Mouse (Mus musculus) heart, embryonic 16.5 days (tissue): Measurements from ENCODE around the gene Cpvl. TPM values are rescaled to one million over a fixed set of nuclear protein-coding genes. Genes with fewer than 3 reads are reported as not detected.

ENCODE experiments used
- ATAC-seq: fragments of 200-750 bp; cut with Nextera tagmentation; replicated peaks from 2 replicates; pipeline ENCODE4 v1.8.0; 2017; ENCODE audit warnings: moderate number of reproducible peaks; ENCODE audit not compliant: insufficient read depth, low FRiP score; ENCODE audit errors: extremely low read depth
- H3K27ac ChIP-seq: fragments of 300-500 bp; sonication (generic); 2 replicates; pipeline ENCODE4 v1.5.1; 2014; ENCODE audit warnings: mild to moderate bottlenecking, low read length, control low read depth, moderate library complexity
- H3K27me3 ChIP-seq: fragments of 300-500 bp; sonication (generic); 2 replicates; pipeline ENCODE4 v1.6.1; 2014; ENCODE audit warnings: low read length, mixed read lengths; ENCODE audit not compliant: control insufficient read depth, insufficient read depth
- H3K36me3 ChIP-seq: fragments of 300-500 bp; sonication (generic); 2 replicates; pipeline ENCODE4 v1.6.1; 2014; ENCODE audit not compliant: control insufficient read depth, insufficient read depth
- H3K4me1 ChIP-seq: fragments of 300-500 bp; sonication (generic); 2 replicates; pipeline ENCODE4 v1.6.1; 2014; ENCODE audit warnings: low read length, mixed read lengths; ENCODE audit not compliant: control insufficient read depth, insufficient read depth
- H3K4me2 ChIP-seq: fragments of 300-500 bp; sonication (generic); 2 replicates; pipeline ENCODE4 v1.6.1; 2014; ENCODE audit warnings: low read depth, mild to moderate bottlenecking, control low read depth, low read length
- H3K4me3 ChIP-seq: fragments of 300-500 bp; sonication (generic); 2 replicates; pipeline ENCODE4 v1.5.1; 2014; ENCODE audit warnings: mild to moderate bottlenecking, control low read depth, low read length
- H3K9ac ChIP-seq: fragments of 300-500 bp; sonication (generic); 2 replicates; pipeline ENCODE4 v1.6.1; 2014; ENCODE audit warnings: low read length, control low read depth
- H3K9me3 ChIP-seq: fragments of 300-500 bp; sonication (generic); replicated peaks from 2 replicates; pipeline ENCODE4 v1.6.1; 2016; ENCODE audit warnings: low read length; ENCODE audit not compliant: control insufficient read depth
- WGBS: fragments of 180-500 bp; shearing (Covaris S2); extraction: QIAGEN DNeasy Blood & Tissue Kit; methylation state at CpG from one replicate; pipeline ENCODE4 v1.1.7; 2014; 5-methylcytosine and 5-hydroxymethylcytosine counted together
- polyA plus RNA-seq: library from polyadenylated mRNA; unstranded; fragments of >200 nt; fragmentation: Nextera tagmentation; extraction: Ambion mirVana; gene quantifications from 2 replicates; pipeline ENCODE4 v1.2.1, GENCODE M21; 2015

Gene Cpvl
- polyA plus RNA-seq, 1 experiment from 2014 or later: not detected

DNA sequence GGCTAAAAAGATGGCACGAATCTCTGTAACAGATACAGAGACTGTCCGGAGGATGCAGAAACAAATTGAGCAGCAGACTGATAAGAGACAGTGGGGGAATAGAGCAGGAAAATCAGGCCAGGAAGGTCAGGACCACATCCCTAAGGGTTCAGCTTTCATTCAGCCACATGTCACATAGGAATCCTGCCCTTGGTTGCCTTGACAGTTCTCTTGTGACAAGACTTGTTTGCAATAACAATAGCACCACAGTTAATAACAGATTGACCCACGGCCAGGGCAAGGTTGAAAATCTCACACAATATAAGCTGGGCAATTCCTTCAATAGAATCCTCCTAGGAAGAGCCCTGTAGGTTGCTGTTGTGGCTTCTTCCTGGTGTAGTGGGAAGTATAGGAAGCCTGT lies 68.5 kb downstream of the Cpvl start:
- no peak overlapping the region for H3K4me3 ChIP-seq
- peaks cover 12% of the 10 kb centered on the region; the same call in 1 of the 2 replicates for H3K4me1 ChIP-seq
- no peaks in the 10 kb centered on the region for H3K9me3 ChIP-seq
- H3K36me3 ChIP-seq: no peaks in the 10 kb centered on the region
- H3K4me2 ChIP-seq: no peak overlapping the region
- no peak overlapping the region for H3K27ac ChIP-seq
- ATAC-seq: no peak
- H3K9ac ChIP-seq: no peak overlapping the region
- no peaks in the 10 kb centered on the region for H3K27me3 ChIP-seq
- WGBS: 28% methylated on average over 3 of the region's 3 CpGs

GRCm38 (mm10) chr6:53909446-53909845 lies 69.0 kb downstream of the Cpvl start:
- WGBS: 30% methylated on average over 3 of the region's 5 CpGs
- Histone ChIP-seq H3K4me2 (no peak overlapping the region), H3K27me3 (no peaks in the 10 kb centered on the region), H3K4me3 (no peak overlapping the region), H3K9ac (no peak overlapping the region), H3K9me3 (no peaks in the 10 kb centered on the region), H3K27ac (no peak overlapping the region), H3K36me3 (no peaks in the 10 kb centered on the region), H3K4me1 (peaks cover 12% of the 10 kb centered on the region; the same call in 1 of the 2 replicates)
- no peak for ATAC-seq

DNA sequence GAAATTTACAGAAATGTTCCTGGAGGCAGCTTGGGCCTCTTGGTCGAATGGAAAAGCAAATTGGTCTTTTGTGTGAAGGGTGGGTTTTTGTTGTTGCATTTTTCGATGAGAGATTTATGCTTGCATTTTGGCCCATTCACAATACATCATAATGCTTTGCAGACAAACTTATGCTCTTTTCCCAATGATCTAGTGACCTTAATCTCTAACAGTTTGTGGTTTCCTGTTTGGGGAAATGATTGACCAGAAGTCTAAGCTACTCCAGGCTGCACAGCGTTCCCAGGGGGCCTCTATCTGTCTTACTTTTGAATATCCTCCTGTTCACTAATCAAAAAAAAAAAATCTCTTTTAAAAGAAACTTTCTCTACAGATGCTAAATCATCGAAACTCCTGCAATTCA lies 71.6 kb downstream of the Cpvl start:
- ATAC-seq: no peak
- H3K4me2 ChIP-seq: no peak overlapping the region
- H3K27ac ChIP-seq: no peak overlapping the region
- no peak overlapping the region for H3K9ac ChIP-seq
- no peaks in the 10 kb centered on the region for H3K27me3 ChIP-seq
- H3K36me3 ChIP-seq: no peaks in the 10 kb centered on the region
- H3K4me3 ChIP-seq: no peak overlapping the region
- 58% methylated on average over 4 of the region's 4 CpGs for WGBS
- no peaks in the 10 kb centered on the region for H3K9me3 ChIP-seq
- peaks cover 12% of the 10 kb centered on the region; the same call in 1 of the 2 replicates for H3K4me1 ChIP-seq

DNA sequence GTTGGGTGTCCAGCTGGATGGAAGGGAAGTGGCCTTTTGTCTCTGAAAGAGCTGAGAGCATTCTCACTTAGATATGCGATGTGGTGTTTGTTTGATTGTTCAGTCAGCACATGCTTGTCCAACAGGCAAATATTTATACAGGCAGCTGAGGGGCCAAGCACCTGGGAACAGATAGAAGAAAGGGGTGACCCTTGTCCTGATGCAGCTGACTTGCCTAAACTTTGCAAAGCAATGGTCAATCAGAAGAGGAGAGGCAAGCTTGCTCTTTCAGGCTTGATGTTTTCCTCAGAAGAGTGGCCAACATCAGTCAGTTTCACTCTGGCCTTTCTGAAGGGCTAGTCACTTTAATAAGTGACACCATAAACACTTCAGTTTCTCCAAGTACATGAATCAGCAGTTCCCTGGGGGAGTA lies 72.4 kb downstream of the Cpvl start:
- H3K36me3 ChIP-seq: no peaks in the 10 kb centered on the region
- no peak overlapping the region for H3K4me3 ChIP-seq
- no peak for ATAC-seq
- H3K4me1 ChIP-seq: peaks cover 12% of the 10 kb centered on the region; the same call in 1 of the 2 replicates
- 22% methylated on average over 1 of the region's 1 CpGs for WGBS
- H3K4me2 ChIP-seq: no peak overlapping the region
- no peaks in the 10 kb centered on the region for H3K9me3 ChIP-seq
- H3K27ac ChIP-seq: 0 out of 2 replicates have a peak overlapping the region, but pooled peaks have one; percentile 13
- H3K9ac ChIP-seq: no peak overlapping the region
- no peaks in the 10 kb centered on the region for H3K27me3 ChIP-seq

GRCm38 (mm10) chr6:53905576-53905975 lies 72.9 kb downstream of the Cpvl start:
- H3K27ac ChIP-seq: no peak overlapping the region
- no peak overlapping the region for H3K9ac ChIP-seq
- WGBS: 66% methylated on average over 4 of the region's 4 CpGs
- H3K9me3 ChIP-seq: no peaks in the 10 kb centered on the region
- H3K4me2 ChIP-seq: no peak overlapping the region
- H3K27me3 ChIP-seq: no peaks in the 10 kb centered on the region
- no peak overlapping the region for H3K4me3 ChIP-seq
- H3K36me3 ChIP-seq: no peaks in the 10 kb centered on the region
- ATAC-seq: no peak
- H3K4me1 ChIP-seq: peaks cover 12% of the 10 kb centered on the region; the same call in 1 of the 2 replicates

- Histone ChIP-seq H3K27ac (no peak overlapping the region), H3K27me3 (no peaks in the 10 kb centered on the region), H3K4me2 (no peak overlapping the region), H3K9me3 (no peaks in the 10 kb centered on the region), H3K4me3 (no peak overlapping the region), H3K4me1 (peaks cover 12% of the 10 kb centered on the region; the same call in 1 of the 2 replicates), H3K9ac (no peak overlapping the region), H3K36me3 (no peaks in the 10 kb centered on the region)
- 78% methylated on average over 4 of the region's 4 CpGs for WGBS
- no peak for ATAC-seq
Measured at GRCm38 (mm10) chr6:53904703-53905395, 73.6 kb downstream of the Cpvl start.

DNA sequence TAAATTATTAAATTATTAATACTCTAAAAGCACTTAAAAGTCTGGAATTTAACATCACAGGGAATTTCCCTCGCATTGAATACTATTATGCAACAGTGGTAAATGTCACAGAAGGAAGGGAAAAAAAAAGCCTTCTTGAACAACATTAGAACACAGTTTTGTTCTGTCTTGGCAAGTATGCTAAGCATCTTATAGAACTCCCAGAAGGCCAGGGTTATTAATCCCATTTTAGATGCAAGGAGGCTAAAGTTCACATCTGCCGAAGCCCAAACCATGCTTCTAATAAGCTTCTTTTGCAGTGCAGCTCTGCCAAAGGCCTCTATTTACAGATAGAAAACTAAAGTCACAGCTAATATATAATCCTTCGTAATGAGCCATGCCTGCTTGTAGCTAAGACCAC lies 74.3 kb downstream of the Cpvl start:
- peaks cover 11% of the 10 kb centered on the region; the same call in 1 of the 2 replicates for H3K4me1 ChIP-seq
- H3K9ac ChIP-seq: no peak overlapping the region
- H3K9me3 ChIP-seq: no peaks in the 10 kb centered on the region
- H3K36me3 ChIP-seq: no peaks in the 10 kb centered on the region
- ATAC-seq: no peak
- H3K4me2 ChIP-seq: no peak overlapping the region
- WGBS: 75% methylated on average over 3 of the region's 3 CpGs
- no peaks in the 10 kb centered on the region for H3K27me3 ChIP-seq
- no peak overlapping the region for H3K4me3 ChIP-seq
- H3K27ac ChIP-seq: no peak overlapping the region

DNA sequence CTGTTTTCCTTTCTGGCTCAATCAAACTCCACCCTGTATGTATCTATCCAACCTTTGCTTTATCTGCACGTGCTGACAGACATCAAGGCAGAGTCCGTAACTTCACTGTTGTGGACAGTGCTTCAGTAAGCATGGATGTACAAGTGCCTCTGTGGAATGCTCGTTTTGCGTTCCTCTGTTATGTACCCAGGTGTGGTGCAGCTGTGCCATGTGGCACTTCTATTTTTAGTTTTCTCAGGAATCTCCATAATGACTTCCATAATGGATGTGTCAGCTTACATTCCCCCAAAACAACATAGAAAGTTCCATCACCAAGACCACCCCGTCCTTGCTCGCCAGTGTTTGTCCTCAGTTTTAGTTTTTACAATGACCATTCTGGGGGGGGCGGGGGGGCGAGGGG lies 76.7 kb downstream of the Cpvl start:
- Histone ChIP-seq H3K27ac (no peak overlapping the region), H3K4me3 (no peak overlapping the region), H3K9me3 (no peaks in the 10 kb centered on the region), H3K4me2 (no peak overlapping the region), H3K27me3 (no peaks in the 10 kb centered on the region), H3K9ac (no peak overlapping the region), H3K4me1 (peaks cover 7% of the 10 kb centered on the region; the same call in 1 of the 2 replicates), H3K36me3 (no peaks in the 10 kb centered on the region)
- 67% methylated on average over 8 of the region's 8 CpGs for WGBS
- ATAC-seq: no peak

GRCm38 (mm10) chr6:53897872-53898464 lies 80.5 kb downstream of the Cpvl start:
- Histone ChIP-seq H3K4me2 (no peak overlapping the region), H3K4me1 (no peaks in the 10 kb centered on the region), H3K36me3 (no peaks in the 10 kb centered on the region), H3K27me3 (no peaks in the 10 kb centered on the region), H3K9ac (no peak overlapping the region), H3K9me3 (no peaks in the 10 kb centered on the region), H3K4me3 (no peak overlapping the region), H3K27ac (no peak overlapping the region)
- 78% methylated on average over 7 of the region's 7 CpGs for WGBS
- no peak for ATAC-seq
